Mouse (Mus musculus) hindbrain, embryonic 14.5 days (tissue): ENCODE results near the gene Scube3. TPM values are rescaled to one million over a fixed set of nuclear protein-coding genes. Genes with fewer than 3 reads are reported as not detected.

Experiments used
- ATAC-seq: fragments of 200-750 bp; cut with Nextera tagmentation; 2 replicates; pipeline ENCODE4 v1.8.0; 2017; ENCODE audit warnings: moderate number of reproducible peaks, mild to moderate bottlenecking, moderate TSS enrichment, moderate library complexity; ENCODE audit not compliant: low FRiP score
- DNase-seq: peaks from one replicate; pipeline ENCODE4 v3.0.0-alpha.2; 2015; ENCODE audit warnings: low spot score
- H3K27ac ChIP-seq: fragments of 300-500 bp; sonication (generic); 2 replicates; pipeline ENCODE4 v1.5.1; 2014; ENCODE audit warnings: mild to moderate bottlenecking, moderate library complexity
- H3K27me3 ChIP-seq: fragments of 300-500 bp; sonication (generic); 2 replicates; pipeline ENCODE4 v1.6.1; 2014; ENCODE audit warnings: mild to moderate bottlenecking, low read length, mixed read lengths; ENCODE audit not compliant: control insufficient read depth, insufficient read depth
- H3K36me3 ChIP-seq: fragments of 300-500 bp; sonication (generic); replicated peaks from 2 replicates; pipeline ENCODE4 v1.6.1; 2014; ENCODE audit not compliant: control insufficient read depth, insufficient read depth
- H3K4me1 ChIP-seq: fragments of 300-500 bp; sonication (generic); replicated peaks from 2 replicates; pipeline ENCODE4 v1.6.1; 2014; ENCODE audit warnings: antibody characterized with exemption, low read length, mixed read lengths; ENCODE audit not compliant: control insufficient read depth, insufficient read depth
- H3K4me2 ChIP-seq: fragments of 300-500 bp; sonication (generic); replicated peaks from 2 replicates; pipeline ENCODE4 v1.6.1; 2014; ENCODE audit warnings: mild to moderate bottlenecking, moderate library complexity
- H3K4me3 ChIP-seq: fragments of 300-500 bp; sonication (generic); replicated peaks from 2 replicates; pipeline ENCODE4 v1.5.1; 2014; ENCODE audit warnings: mild to moderate bottlenecking, low read length
- H3K9ac ChIP-seq: fragments of 300-500 bp; sonication (generic); 2 replicates; pipeline ENCODE4 v1.6.1; 2014
- H3K9me3 ChIP-seq: fragments of 300-500 bp; sonication (generic); 2 replicates; pipeline ENCODE4 v1.6.1; 2016; ENCODE audit warnings: low read length; ENCODE audit not compliant: control insufficient read depth
- WGBS: fragments of 180-500 bp; shearing (Covaris S2); extraction: QIAGEN DNeasy Blood & Tissue Kit; methylation state at CpG from one replicate; pipeline ENCODE4 v1.1.7; 2014; 5-methylcytosine and 5-hydroxymethylcytosine counted together
- polyA plus RNA-seq: library from polyadenylated mRNA; unstranded; fragments of >200 nt; fragmentation: Nextera tagmentation; extraction: Ambion mirVana; gene quantifications from 2 replicates; pipeline ENCODE4 v1.2.1, GENCODE M21; 2014

The Scube3 gene
- polyA plus RNA-seq, 1 experiment from 2014 or later = 6.6 TPM

GRCm38 (mm10) chr17:28154970-28155369, 13.0 kb downstream of the Scube3 start:
- no peak overlapping the region for H3K27ac ChIP-seq
- no peaks in the 10 kb centered on the region for H3K9me3 ChIP-seq
- H3K4me2 ChIP-seq = no peak overlapping the region
- WGBS = 88% methylated on average over 8 of the region's 8 CpGs
- no peak overlapping the region for H3K4me3 ChIP-seq
- peaks cover 28% of the 10 kb centered on the region for H3K36me3 ChIP-seq
- H3K27me3 ChIP-seq = no peaks in the 10 kb centered on the region
- no peaks in the 10 kb centered on the region; the same call in 1 of the 2 replicates for H3K4me1 ChIP-seq
- DNase-seq (no peak), ATAC-seq (no peak)
- no peak overlapping the region for H3K9ac ChIP-seq

DNA sequence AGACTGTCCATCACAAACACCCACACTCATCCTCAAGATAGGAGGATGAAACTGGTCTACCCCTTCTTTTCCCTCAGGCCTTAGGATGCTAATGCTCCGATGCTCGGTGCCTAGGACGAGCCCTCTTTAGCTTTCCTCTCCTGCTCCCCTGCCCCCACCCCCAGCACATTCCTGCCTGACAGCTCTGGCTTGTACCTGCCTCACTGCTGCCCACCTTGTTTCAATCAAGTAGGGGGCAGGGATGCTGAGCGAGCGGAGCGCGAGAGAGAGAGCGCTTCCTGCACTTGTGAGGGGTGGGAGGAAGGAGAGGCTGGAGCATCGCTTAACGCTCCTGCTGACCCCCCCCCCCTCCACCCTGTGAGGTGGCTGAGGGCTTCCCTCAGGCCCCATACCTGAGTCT, 18.4 kb downstream of the Scube3 start:
- H3K36me3 ChIP-seq = peaks cover 45% of the 10 kb centered on the region
- H3K9ac ChIP-seq = no peak overlapping the region

GRCm38 (mm10) chr17:28161310-28161881, 19.5 kb downstream of the Scube3 start:
- Histone ChIP-seq H3K4me3 (no peak overlapping the region), H3K36me3 (peaks cover 46% of the 10 kb centered on the region), H3K27ac (no peak overlapping the region), H3K9ac (no peak overlapping the region), H3K9me3 (no peaks in the 10 kb centered on the region), H3K4me1 (no peaks in the 10 kb centered on the region; the same call in 1 of the 2 replicates), H3K27me3 (no peaks in the 10 kb centered on the region), H3K4me2 (no peak overlapping the region)
- DNase-seq (no peak), ATAC-seq (no peak)
- WGBS = 28% methylated on average over 11 of the region's 11 CpGs

More for the DNA sequence above, 18.4 kb downstream of the Scube3 start:
- Histone ChIP-seq H3K4me3 (no peak overlapping the region), H3K9me3 (no peaks in the 10 kb centered on the region), H3K4me1 (no peaks in the 10 kb centered on the region; the same call in 1 of the 2 replicates), H3K27ac (no peak overlapping the region), H3K27me3 (no peaks in the 10 kb centered on the region), H3K4me2 (no peak overlapping the region)
- DNase-seq = no peak
- no peak for ATAC-seq
- WGBS = 32% methylated on average over 10 of the region's 10 CpGs

- Histone ChIP-seq H3K36me3 (peaks cover 51% of the 10 kb centered on the region), H3K9me3 (no peaks in the 10 kb centered on the region), H3K4me2 (no peak overlapping the region), H3K27me3 (no peaks in the 10 kb centered on the region), H3K27ac (no peak overlapping the region), H3K4me3 (no peak overlapping the region), H3K9ac (no peak overlapping the region), H3K4me1 (no peaks in the 10 kb centered on the region)
- DNase-seq (peak; percentile 77), ATAC-seq (0 out of 2 replicates have a peak, but pooled peaks have one; percentile 44)
- 7% methylated on average over 6 of the region's 6 CpGs for WGBS
Observed at GRCm38 (mm10) chr17:28163666-28164065, 21.7 kb downstream of the Scube3 start.

DNA sequence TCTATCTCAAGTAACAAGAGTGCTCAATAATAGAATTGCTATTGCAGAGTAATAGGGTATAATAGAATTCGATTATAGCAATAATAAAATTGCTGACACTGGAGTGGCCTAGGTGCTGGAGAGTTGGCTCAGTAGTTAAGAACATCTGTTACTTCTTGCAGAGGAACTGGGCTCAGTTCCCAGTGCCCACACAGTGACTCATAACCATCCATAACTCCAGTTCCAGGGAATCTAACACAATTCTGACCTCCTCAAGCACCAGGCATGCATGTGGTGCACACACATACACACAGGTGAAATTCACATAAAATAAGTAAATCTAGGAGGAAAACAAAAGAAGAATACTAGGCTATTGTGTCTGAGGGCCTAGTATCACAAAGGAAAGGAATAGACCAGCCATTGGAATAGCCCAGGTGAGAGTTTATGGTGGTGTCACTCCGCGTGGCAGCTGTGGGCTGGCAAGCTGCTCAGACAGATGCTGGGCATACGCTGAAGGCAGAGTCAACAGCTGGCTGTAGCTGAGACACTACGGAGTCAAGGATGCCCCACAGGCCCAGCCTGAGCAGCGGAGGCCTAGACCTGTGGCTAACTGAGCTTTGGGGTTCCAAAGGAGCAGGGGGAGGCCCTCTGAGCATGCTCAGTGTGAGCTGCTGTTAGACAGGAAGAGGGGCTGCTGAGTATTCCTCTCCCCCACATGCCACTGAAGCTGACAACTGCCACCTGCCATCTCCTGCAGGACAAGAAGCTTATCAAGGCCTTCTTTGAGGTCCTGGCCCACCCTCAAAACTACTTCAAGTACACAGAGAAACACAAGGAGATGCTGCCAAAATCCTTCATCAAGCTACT, 28.7 kb downstream of the Scube3 start:
- H3K9me3 ChIP-seq = no peaks in the 10 kb centered on the region
- no peaks in the 10 kb centered on the region for H3K27me3 ChIP-seq
- no peak overlapping the region for H3K4me3 ChIP-seq
- H3K4me2 ChIP-seq = no peak overlapping the region
- ATAC-seq (no peak), DNase-seq (no peak)
- H3K9ac ChIP-seq = no peak overlapping the region
- H3K27ac ChIP-seq = no peak overlapping the region
- H3K4me1 ChIP-seq = peaks cover 5% of the 10 kb centered on the region; the same call in 1 of the 2 replicates
- WGBS = 92% methylated on average over 6 of the region's 6 CpGs
- peaks cover 33% of the 10 kb centered on the region for H3K36me3 ChIP-seq

- Histone ChIP-seq H3K9me3 (no peaks in the 10 kb centered on the region), H3K9ac (no peak overlapping the region), H3K27me3 (no peaks in the 10 kb centered on the region), H3K36me3 (peaks cover 25% of the 10 kb centered on the region), H3K4me2 (no peak overlapping the region), H3K4me3 (no peak overlapping the region), H3K27ac (no peak overlapping the region), H3K4me1 (peaks cover 16% of the 10 kb centered on the region)
- DNase-seq (no peak), ATAC-seq (no peak)
- 77% methylated on average over 9 of the region's 9 CpGs for WGBS
Observed at GRCm38 (mm10) chr17:28172690-28173089, 30.7 kb downstream of the Scube3 start.

DNA sequence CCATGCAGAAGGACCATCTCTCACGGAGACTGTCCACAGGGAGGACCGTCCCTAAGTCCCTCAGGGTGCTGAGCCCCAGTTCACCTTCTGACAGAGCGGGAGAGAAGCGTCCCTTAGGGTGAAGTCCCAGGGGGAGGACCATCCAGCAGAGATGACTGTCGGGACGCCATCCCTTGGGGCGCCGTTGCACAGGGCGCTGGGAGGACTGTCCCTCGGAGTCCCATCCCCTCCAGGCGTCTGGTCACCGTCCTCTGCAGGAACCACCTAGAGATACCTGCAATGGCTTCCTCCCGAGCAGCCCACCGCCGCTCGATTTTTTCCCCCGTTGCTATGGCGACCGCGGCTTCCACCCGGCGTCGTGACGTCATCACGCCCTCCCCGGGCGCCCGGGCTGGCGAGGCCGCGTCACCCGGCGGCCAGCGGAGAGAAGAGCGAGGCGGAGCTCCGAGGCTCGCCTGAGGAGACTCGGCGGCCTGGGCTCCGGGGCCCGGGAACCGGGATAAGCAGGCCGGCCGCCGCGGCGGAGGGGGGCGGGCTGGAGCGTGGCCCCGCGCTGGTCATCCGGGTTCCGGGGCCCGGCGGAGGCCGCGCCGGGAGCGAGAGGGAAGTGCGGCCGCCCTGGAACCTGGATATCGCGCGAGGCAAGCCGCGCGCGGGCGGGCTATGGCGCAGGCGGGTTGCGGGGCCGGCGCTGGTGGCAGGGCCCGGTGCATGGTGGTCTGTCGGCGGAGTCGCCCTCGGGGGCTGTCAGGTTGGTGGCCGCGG, 35.0 kb downstream of the Scube3 start, which contains the start of gene Zfp523:
Zfp523 (plus strand) TSS at position 355 of the 765 bp plus-strand sequence.
- Histone ChIP-seq H3K27me3 (no peaks in the 10 kb centered on the region), H3K9ac (peak within 1 kb of the TSS; percentile 96), H3K9me3 (no peaks in the 10 kb centered on the region), H3K27ac (peak within 1 kb of the TSS; percentile 96), H3K4me1 (peaks cover 28% of the 10 kb centered on the region), H3K4me2 (peak within 1 kb of the TSS; percentile 89), H3K36me3 (peaks cover 3% of the 10 kb centered on the region), H3K4me3 (peak within 1 kb of the TSS; percentile 94)
- ATAC-seq (peak; percentile 90), DNase-seq (peak; percentile 92)
- under 1% methylated on average over 69 of the region's 82 CpGs for WGBS

DNA sequence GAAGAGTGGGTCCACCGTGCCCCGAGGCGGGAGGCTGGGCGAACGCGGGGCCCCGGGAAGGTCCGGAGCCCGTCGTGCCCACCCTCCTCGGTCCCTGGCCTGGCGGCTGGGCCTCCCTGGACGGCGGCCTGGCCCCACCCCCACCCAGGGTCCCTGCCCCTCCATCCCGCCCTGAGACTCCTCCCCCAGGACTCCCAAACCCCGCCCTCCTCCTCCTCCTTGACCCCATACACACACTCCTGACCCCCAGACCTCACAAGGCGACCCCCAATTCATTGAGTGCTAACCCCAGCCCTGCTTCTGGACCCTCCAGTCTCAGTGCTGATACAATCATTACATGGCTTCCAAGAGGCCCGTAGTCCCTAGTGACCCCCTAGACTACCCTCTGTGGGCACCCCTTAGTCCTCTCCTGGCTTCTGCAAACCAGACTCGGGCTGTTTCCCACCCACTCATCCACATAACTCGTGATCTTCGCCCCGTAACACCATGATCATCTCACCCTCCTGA, 35.7 kb downstream of the Scube3 start:
- Histone ChIP-seq H3K27ac (peak overlapping the region; percentile 96), H3K9me3 (no peaks in the 10 kb centered on the region), H3K27me3 (no peaks in the 10 kb centered on the region), H3K4me2 (peak overlapping the region; percentile 89), H3K36me3 (peaks cover 3% of the 10 kb centered on the region), H3K4me1 (peaks cover 28% of the 10 kb centered on the region), H3K9ac (peak overlapping the region; percentile 96), H3K4me3 (peak overlapping the region; percentile 94)
- DNase-seq (no peak), ATAC-seq (peak; percentile 69)
- 4% methylated on average over 22 of the region's 22 CpGs for WGBS

DNA sequence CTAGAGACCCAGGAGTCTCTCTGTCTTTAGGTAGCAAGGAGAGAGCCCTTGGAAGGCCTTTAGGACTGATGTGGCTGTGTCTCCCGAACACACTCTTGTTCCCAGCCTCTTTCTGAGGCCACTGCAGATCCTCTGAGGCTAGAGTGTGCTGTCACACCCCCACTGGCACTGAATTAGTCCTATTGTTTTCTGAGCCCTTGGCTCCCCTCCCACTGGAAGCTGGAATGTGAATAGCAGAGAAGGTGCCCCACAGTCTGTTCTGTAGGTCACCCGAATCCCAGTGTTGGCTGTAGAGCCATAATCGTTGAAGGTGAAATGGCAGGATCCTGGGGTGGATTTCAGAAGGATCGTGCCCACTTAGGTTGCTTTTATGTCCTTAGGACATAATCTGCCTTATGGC, 38.4 kb downstream of the Scube3 start:
- WGBS = 42% methylated on average over 4 of the region's 4 CpGs
- H3K9ac ChIP-seq = no peak overlapping the region
- H3K9me3 ChIP-seq = no peaks in the 10 kb centered on the region
- H3K4me3 ChIP-seq = no peak overlapping the region
- peaks cover 25% of the 10 kb centered on the region for H3K4me1 ChIP-seq
- no peak overlapping the region for H3K27ac ChIP-seq
- 0 out of 2 replicates have a peak, but pooled peaks cover 8% of the 10 kb centered on the region for H3K36me3 ChIP-seq
- no peak overlapping the region for H3K4me2 ChIP-seq
- H3K27me3 ChIP-seq = no peaks in the 10 kb centered on the region
- no peak for ATAC-seq
- no peak for DNase-seq
